Mouse (Mus musculus) heart, embryonic 10.5 days (tissue): ENCODE data around the gene Npdc1. TPM values are rescaled to one million over a fixed set of nuclear protein-coding genes. Genes with fewer than 3 reads are reported as not detected.
"Not testable (repeated sequence)": the region's sequence is repeated elsewhere in the genome, so short reads cannot be mapped to it uniquely, and the experiment has no call there.

ENCODE experiments used
- DNase-seq: peaks from one replicate; pipeline ENCODE4 v3.0.0-alpha.2; 2017; ENCODE audit warnings: low spot score
- H3K27ac ChIP-seq: fragments of 300-500 bp; sonication (generic); 2 replicates; pipeline ENCODE4 v1.5.1; 2016; ENCODE audit warnings: mild to moderate bottlenecking
- H3K27me3 ChIP-seq: fragments of 300-500 bp; sonication (generic); 2 replicates; pipeline ENCODE4 v1.6.1; 2016; ENCODE audit warnings: mild to moderate bottlenecking; ENCODE audit not compliant: poor library complexity, insufficient read depth, severe bottlenecking
- H3K36me3 ChIP-seq: fragments of 300-500 bp; sonication (generic); 2 replicates; pipeline ENCODE4 v1.6.1; 2016; ENCODE audit warnings: mild to moderate bottlenecking, moderate library complexity
- H3K4me1 ChIP-seq: fragments of 300-500 bp; sonication (generic); 2 replicates; pipeline ENCODE4 v1.6.1; 2016; ENCODE audit warnings: mild to moderate bottlenecking
- H3K4me3 ChIP-seq: fragments of 300-500 bp; sonication (generic); 2 replicates; pipeline ENCODE4 v1.5.1; 2016; ENCODE audit warnings: mild to moderate bottlenecking, moderate library complexity
- H3K9me3 ChIP-seq: fragments of 300-500 bp; sonication (generic); 2 replicates; pipeline ENCODE4 v1.6.1; 2016; ENCODE audit warnings: mild to moderate bottlenecking, moderate library complexity
- WGBS: fragments of 180-500 bp; shearing (Covaris S2); methylation state at CpG from one replicate; pipeline ENCODE4 v1.1.7; 2016; 5-methylcytosine and 5-hydroxymethylcytosine counted together
- polyA plus RNA-seq: library from polyadenylated mRNA; unstranded; fragments of >200 nt; fragmentation: Nextera tagmentation; extraction: Ambion mirVana; gene quantifications from 2 replicates; pipeline ENCODE4 v1.2.1, GENCODE M21; 2016

The Npdc1 gene
- polyA plus RNA-seq, 1 experiment from 2014 or later, result 14.6 TPM

- Histone ChIP-seq H3K27ac (no peak overlapping the region), H3K4me1 (peaks cover 26% of the 10 kb centered on the region), H3K36me3 (no peaks in the 10 kb centered on the region), H3K9me3 (no peaks in the 10 kb centered on the region), H3K4me3 (peak overlapping the region; percentile 22; the same call in 1 of the 2 replicates), H3K27me3 (peaks cover 98% of the 10 kb centered on the region)
- DNase-seq, result no peak
- WGBS, result 24% methylated on average over 16 of the region's 16 CpGs
Measured at GRCm38 (mm10) chr2:25400291-25400690, 1.1 kb downstream of the Npdc1 start.

DNA sequence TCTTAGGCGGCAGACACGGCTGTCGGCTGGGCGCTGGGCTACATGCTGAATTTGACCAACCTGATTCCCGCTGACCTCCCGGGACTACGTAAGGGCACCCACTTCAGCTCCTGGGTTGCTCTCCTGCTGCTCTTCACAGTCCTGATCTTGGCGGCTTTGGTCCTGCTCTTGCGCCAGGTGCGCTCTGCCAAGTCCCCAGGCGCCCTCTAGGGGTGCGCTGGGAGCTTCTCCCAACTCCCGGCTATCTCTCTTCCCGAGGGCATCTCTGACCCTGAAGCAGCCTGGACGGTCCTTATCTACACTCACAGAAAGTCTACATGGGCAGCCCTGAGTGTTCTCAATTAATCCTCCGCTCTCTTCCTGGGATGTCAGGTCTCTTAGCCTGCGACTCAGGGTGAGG is 1.6 kb downstream of the Npdc1 start:
- H3K4me1 ChIP-seq, result peaks cover 23% of the 10 kb centered on the region
- H3K27me3 ChIP-seq, result peaks cover 98% of the 10 kb centered on the region
- H3K4me3 ChIP-seq, result peak overlapping the region; percentile 22; the same call in 1 of the 2 replicates
- H3K36me3 ChIP-seq, result no peaks in the 10 kb centered on the region
- no peaks in the 10 kb centered on the region for H3K9me3 ChIP-seq
- 2% methylated on average over 17 of the region's 17 CpGs for WGBS
- DNase-seq, result no peak
- no peak overlapping the region for H3K27ac ChIP-seq

DNA sequence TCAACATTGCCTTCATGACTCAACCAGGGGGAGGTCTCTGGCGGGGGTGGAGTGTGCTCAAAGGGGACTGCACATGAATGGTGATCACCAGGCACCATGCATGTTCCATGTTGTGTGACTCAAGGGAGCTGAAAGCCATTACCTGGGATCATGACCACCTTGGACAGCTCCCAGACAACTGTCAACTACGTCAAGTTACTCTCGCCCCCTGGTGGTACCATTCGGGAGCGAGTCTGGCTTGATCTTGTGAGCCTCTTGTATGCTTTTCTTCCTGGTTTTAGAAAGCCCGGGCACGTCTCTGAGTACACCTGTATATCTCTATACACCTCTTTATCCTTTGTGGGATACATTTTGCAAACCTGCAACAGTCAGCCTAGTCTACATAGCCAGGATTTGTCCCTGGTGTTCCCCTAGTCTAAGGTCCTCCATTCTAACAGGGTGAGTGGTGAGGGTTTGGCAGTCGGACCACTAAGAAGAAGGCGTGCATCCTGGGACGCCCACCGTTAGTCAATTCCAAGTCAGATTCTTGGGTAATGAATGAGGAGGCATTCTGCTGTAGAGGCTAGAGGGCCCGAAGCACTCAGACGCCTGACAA is 3.3 kb downstream of the Npdc1 start:
- no peaks in the 10 kb centered on the region for H3K9me3 ChIP-seq
- peaks cover 15% of the 10 kb centered on the region for H3K4me1 ChIP-seq
- 2% methylated on average over 13 of the region's 13 CpGs for WGBS
- no peak overlapping the region for H3K27ac ChIP-seq
- no peaks in the 10 kb centered on the region for H3K36me3 ChIP-seq
- peaks cover 98% of the 10 kb centered on the region for H3K27me3 ChIP-seq
- peak overlapping the region; percentile 66 for H3K4me3 ChIP-seq
- peak; percentile 88 for DNase-seq

DNA sequence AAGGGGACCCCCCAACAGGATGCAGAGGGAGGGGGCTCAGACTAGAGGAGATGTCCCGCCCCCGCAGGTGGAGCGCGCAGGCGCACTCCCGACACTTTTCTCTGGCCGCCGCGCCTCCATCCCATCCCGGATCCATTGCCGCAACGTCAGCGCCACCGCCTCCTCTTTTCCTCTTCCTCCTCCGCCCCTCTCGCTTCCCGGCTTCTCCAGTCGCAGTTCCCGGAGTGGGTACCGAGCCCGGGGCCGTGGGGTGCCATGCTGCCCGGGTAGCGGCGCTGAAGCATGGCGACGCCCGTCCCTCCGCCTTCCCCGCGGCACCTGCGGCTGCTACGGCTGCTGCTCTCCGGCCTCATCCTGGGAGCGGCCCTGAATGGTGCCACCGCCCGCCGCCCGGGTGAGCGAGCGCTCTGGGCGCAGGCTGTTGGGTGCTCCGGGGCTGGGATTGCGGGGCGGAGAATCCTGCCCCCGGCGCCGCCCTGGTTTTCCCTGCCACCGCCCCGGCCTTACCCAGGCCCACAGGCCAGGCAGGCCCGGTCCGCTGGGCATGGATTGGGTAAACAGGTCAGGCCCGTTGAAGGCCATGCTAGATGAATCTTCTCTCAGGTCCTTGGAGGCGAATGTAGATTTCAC is 3.9 kb downstream of the Npdc1 start:
- Histone ChIP-seq H3K36me3 (no peaks in the 10 kb centered on the region), H3K9me3 (no peaks in the 10 kb centered on the region), H3K4me3 (peak overlapping the region; percentile 66), H3K27ac (no peak overlapping the region; the same call in 1 of the 2 replicates), H3K27me3 (peaks cover 98% of the 10 kb centered on the region), H3K4me1 (peaks cover 15% of the 10 kb centered on the region)
- 2% methylated on average over 54 of the region's 54 CpGs for WGBS
- no peak for DNase-seq

DNA sequence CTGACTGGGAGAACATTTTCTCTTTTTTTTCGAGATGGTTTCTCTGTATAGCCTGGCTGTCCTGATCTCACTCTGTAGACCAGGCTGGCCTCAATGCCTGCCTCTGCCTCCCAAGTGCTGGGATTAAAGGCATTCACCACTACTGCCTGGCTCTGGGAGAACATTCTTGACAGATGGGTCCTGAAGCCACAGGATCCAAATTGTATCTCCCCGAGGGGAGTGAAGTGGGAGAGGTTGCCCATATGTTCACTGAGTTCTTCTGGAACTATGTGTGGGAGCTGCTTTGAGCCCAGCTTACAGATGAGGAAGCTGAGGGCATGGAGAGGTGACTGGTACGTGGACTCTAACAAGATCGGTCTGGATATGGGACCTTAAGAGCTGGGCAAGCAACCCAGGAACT is 4.8 kb downstream of the Npdc1 start:
- H3K9me3 ChIP-seq, result no peaks in the 10 kb centered on the region
- peak overlapping the region; percentile 66; the same call in 1 of the 2 replicates for H3K4me3 ChIP-seq
- 73% methylated on average over 4 of the region's 4 CpGs for WGBS
- no peaks in the 10 kb centered on the region for H3K36me3 ChIP-seq
- H3K27me3 ChIP-seq, result peaks cover 94% of the 10 kb centered on the region
- no peak overlapping the region for H3K27ac ChIP-seq
- no peak for DNase-seq
- H3K4me1 ChIP-seq, result peaks cover 15% of the 10 kb centered on the region

DNA sequence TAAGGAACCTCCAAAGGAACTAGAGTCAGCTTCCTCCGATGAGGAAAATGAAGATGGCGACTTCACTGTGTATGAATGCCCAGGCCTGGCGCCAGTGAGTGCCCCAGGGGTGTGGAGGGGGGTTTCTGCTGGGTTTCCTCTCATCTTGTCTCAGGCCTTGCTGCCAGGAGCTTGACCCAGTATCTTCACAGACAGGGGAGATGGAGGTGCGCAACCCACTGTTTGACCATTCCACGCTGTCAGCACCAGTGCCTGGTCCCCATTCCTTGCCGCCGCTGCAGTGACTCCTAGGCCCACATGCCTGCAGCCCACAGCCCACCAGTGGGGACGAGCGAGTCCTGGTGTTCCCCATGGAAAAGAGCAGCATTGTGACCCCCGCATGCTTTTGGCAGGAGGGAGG is 9.8 kb downstream of the Npdc1 start:
- Histone ChIP-seq H3K9me3 (no peaks in the 10 kb centered on the region), H3K4me1 (no peaks in the 10 kb centered on the region), H3K36me3 (no peaks in the 10 kb centered on the region), H3K4me3 (no peak overlapping the region), H3K27me3 (peaks cover 57% of the 10 kb centered on the region), H3K27ac (no peak overlapping the region)
- no peak for DNase-seq
- 74% methylated on average over 10 of the region's 10 CpGs for WGBS

- not testable (repeated sequence) for H3K4me3 ChIP-seq, H3K4me1 ChIP-seq, H3K9me3 ChIP-seq, H3K36me3 ChIP-seq, H3K27ac ChIP-seq, DNase-seq
- peaks cover 24% of the 10 kb centered on the region for H3K27me3 ChIP-seq
Measured at GRCm38 (mm10) chr2:25413436-25413835, 14.3 kb downstream of the Npdc1 start.

DNA sequence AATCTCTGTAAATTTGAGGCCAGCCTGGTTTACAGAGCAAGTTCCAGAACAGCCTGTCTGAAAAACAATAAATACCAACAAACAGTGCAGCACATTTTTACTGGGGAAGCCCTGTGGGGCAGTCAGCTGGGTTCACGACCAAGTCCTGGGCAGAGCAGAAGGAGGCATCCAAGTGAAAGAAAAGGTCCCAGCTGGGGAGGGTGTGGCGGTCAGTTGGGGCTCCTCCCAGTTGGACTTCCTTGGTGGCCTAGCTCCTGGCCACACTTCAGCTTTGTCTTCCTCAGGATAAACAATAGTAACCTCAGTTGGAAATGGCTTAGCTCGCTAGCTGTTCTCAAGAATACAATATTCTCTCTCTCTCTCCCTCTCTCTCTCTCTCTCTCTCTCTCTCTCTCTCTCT is 18.3 kb downstream of the Npdc1 start:
- no peak overlapping the region for H3K4me3 ChIP-seq
- 38% methylated on average over 3 of the region's 3 CpGs for WGBS
- no peak overlapping the region for H3K27ac ChIP-seq
- peaks cover 21% of the 10 kb centered on the region for H3K27me3 ChIP-seq
- no peak for DNase-seq
- H3K4me1 ChIP-seq, result no peaks in the 10 kb centered on the region
- H3K36me3 ChIP-seq, result no peaks in the 10 kb centered on the region
- H3K9me3 ChIP-seq, result no peaks in the 10 kb centered on the region

DNA sequence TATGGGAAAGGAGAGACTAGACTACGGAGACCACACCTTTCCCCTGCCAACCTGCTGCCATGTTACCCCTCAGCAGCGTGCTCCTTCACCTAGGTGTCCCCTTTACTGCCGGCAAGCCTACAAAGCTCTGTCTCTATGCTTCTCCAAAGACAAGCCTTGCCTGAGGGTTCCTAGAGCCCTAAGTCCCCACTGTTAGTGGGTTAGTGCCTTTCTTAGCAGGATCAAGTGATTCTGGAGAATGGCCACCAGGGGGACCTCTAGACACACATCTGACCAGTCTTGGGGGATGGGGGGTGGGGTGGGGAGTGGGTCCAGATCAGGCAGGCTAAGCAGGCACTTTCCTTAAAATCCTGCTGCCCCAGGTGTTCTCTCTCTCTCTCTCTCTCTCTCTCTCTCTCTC is 22.7 kb downstream of the Npdc1 start:
- no peaks in the 10 kb centered on the region for H3K4me1 ChIP-seq
- 12% methylated on average over 3 of the region's 3 CpGs for WGBS
- no peak overlapping the region for H3K27ac ChIP-seq
- no peak for DNase-seq
- no peaks in the 10 kb centered on the region for H3K36me3 ChIP-seq
- H3K9me3 ChIP-seq, result no peaks in the 10 kb centered on the region
- H3K4me3 ChIP-seq, result no peak overlapping the region
- peaks cover 58% of the 10 kb centered on the region for H3K27me3 ChIP-seq

DNA sequence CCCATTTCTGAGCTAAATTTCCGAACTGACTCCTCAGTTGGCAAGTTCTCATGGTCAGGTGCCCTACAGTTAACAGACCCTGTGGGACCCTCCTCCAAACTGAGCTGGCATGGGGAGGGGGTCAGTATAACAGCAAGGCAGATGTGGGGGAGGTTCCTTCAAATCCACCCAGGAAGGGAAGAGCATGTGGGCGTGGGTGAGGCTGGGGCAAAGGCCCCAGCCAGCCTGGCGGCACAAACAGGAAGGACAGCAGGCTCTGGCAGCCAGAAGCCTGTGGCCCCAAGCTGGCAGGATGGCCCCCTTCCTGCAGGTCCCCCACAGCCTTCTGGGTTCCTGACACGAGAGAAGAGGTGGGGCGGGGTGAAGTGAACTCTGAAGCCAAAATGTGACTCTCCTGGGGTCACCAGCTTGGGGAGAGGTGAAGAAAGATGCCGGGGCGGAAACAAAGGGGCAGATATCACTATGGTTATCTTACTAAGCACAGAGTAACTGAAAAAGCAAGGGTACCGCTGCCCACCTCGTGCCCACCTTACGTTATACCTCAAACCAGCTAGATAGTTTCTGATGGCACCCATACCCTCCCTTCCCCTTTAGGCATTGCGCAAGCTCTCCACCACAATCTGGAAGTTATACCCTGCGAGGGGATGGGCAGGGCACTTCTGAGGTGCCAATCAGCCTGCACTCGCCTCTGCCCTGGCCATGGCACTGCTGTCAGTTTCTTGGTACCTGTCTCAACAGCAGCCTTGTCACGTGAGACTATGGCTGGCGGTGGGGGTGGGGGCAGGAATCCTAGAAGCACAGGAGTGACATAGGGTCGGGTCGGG is 23.6 kb downstream of the Npdc1 start, which contains the start of gene Fut7:
Fut7 (plus strand) TSS at position 681 of the 824 bp plus-strand sequence.
- H3K4me1 ChIP-seq, result no peaks in the 10 kb centered on the region
- WGBS, result 55% methylated on average over 17 of the region's 17 CpGs
- H3K4me3 ChIP-seq, result no peak within 1 kb of the TSS
- no peak for DNase-seq
- no peaks in the 10 kb centered on the region for H3K36me3 ChIP-seq
- H3K27ac ChIP-seq, result 0 out of 2 replicates have a peak within 1 kb of the TSS, but pooled peaks have one; percentile 2
- H3K9me3 ChIP-seq, result no peaks in the 10 kb centered on the region
- peaks cover 58% of the 10 kb centered on the region for H3K27me3 ChIP-seq

DNA sequence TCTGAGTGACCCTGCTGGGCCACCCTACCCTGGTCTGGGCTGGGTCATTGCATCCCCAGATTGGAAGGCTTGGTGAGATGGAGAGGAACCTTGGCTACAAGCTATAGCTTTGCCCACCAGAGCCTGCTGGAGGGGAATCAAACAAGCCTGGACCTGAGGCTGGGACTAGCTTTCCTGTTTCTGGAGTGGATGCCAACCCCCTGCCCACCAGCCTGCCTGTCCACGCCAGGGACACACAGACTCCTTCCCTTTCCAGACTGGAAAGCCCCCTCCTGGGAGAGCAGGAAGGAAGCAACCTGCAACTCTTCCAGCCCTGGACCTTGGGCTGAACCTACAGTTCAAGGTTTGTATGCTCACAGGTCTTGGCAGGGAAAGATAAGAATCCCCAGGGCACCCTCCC is 24.5 kb downstream of the Npdc1 start:
- H3K9me3 ChIP-seq, result no peaks in the 10 kb centered on the region
- H3K27ac ChIP-seq, result no peak overlapping the region
- WGBS, result 50% methylated on average over 1 of the region's 1 CpGs
- DNase-seq, result no peak
- no peak overlapping the region for H3K4me3 ChIP-seq
- peaks cover 4% of the 10 kb centered on the region for H3K4me1 ChIP-seq
- H3K27me3 ChIP-seq, result peaks cover 57% of the 10 kb centered on the region
- H3K36me3 ChIP-seq, result no peaks in the 10 kb centered on the region

GRCm38 (mm10) chr2:25425481-25425880 is 26.3 kb downstream of the Npdc1 start:
- Histone ChIP-seq H3K27me3 (peaks cover 68% of the 10 kb centered on the region), H3K4me1 (peaks cover 12% of the 10 kb centered on the region), H3K9me3 (no peaks in the 10 kb centered on the region), H3K27ac (no peak overlapping the region), H3K36me3 (no peaks in the 10 kb centered on the region), H3K4me3 (no peak overlapping the region)
- DNase-seq, result no peak
- 44% methylated on average over 27 of the region's 27 CpGs for WGBS

DNA sequence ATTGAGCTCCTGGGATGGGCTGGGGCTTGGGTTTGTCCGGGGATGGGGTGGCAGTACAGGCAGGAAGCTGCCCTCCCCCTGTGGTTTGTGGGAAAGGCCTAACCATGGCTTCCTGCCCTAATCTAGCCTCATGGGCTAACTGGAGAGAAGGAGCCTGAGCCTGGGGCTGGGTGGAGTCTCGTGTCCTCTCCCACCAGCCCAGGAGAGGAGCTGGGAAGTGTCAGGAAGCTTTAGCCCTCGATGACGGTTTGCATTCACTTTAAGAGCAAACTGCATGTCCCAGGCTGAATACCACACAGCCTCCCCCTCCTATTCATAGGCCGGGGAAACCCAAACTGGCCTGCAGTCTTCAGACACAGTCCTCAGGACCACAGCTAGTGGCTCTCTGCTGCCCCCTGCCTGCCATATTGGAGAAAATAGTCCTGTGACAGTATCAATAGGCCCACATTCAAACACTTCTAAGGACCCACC is 27.6 kb downstream of the Npdc1 start:
- no peak for DNase-seq
- Histone ChIP-seq H3K4me1 (peaks cover 15% of the 10 kb centered on the region), H3K4me3 (no peak overlapping the region), H3K27ac (no peak overlapping the region), H3K36me3 (no peaks in the 10 kb centered on the region), H3K9me3 (no peaks in the 10 kb centered on the region), H3K27me3 (peaks cover 79% of the 10 kb centered on the region)
- 29% methylated on average over 5 of the region's 5 CpGs for WGBS
